Comparison of ENCODE assay signal across 7 mouse cellular contexts in genomic region chr11:121014896-121015300, GRCm38 (mm10). TPM values are rescaled to one million over a fixed set of nuclear protein-coding genes. Genes with fewer than 3 reads are reported as not detected.
DNase-seq lines count a peak whose midpoint lies in the region; ATAC-seq lines count a peak whose summit lies in the region.

No protein-coding gene starts in this region.

- H3K27ac ChIP-seq in intestine, embryonic 15.5 days, result no peak overlapping the region
- no peak overlapping the region for H3K27ac ChIP-seq in liver, embryonic 16.5 days (ENCODE audit: low read length)

- peak overlapping the region; percentile 26 for H3K4me3 ChIP-seq in intestine, embryonic 15.5 days (replicated peaks)
- no peak overlapping the region for H3K4me3 ChIP-seq in liver, embryonic 16.5 days (ENCODE audit: low read depth, low read length)

- H3K9me3 ChIP-seq in intestine, embryonic 15.5 days, result no peaks in the 10 kb centered on the region
- H3K9me3 ChIP-seq in liver, embryonic 16.5 days (replicated peaks; ENCODE audit: control insufficient read depth, low read length), result no peaks in the 10 kb centered on the region

- peak overlapping the region; percentile 56 for H3K4me2 ChIP-seq in intestine, embryonic 15.5 days (replicated peaks)
- peak overlapping the region; percentile 1; the same call in 1 of the 2 replicates for H3K4me2 ChIP-seq in liver, embryonic 16.5 days (ENCODE audit: low read depth, low read length)

- ATAC-seq in intestine, embryonic 15.5 days, result peak; percentile 50
- ATAC-seq in liver, embryonic 16.5 days (ENCODE audit: low read depth), result no peak
- ATAC-seq in megakaryocyte progenitor cell, adult 5-6 weeks (replicated peaks; ENCODE audit: poor library complexity), result no peak

- peak; percentile 27 for DNase-seq in NIH3T3 (ENCODE audit: low read depth)
- DNase-seq in cerebellum, adult 11-12 months, result peak; percentile 87
- peak; percentile 13 to 28 for DNase-seq in frontal cortex, postnatal 25 days (ENCODE audit: low spot score in 2 of 2)
- DNase-seq in retina, embryonic 14.5 days (ENCODE audit: low spot score), result peak; percentile 13

- WGBS in intestine, embryonic 15.5 days, result 35% methylated on average over 19 of the region's 19 CpGs
- WGBS in liver, embryonic 16.5 days (ENCODE audit: insufficient replicate concordance), result 59% methylated on average over 19 of the region's 19 CpGs

- H3K9ac ChIP-seq in intestine, embryonic 15.5 days, result peak overlapping the region; percentile 32; the same call in 1 of the 2 replicates
- no peak overlapping the region for H3K9ac ChIP-seq in liver, embryonic 16.5 days (ENCODE audit: low read depth, low read length)

- H3K27me3 ChIP-seq in intestine, embryonic 15.5 days (replicated peaks), result no peaks in the 10 kb centered on the region
- no peaks in the 10 kb centered on the region; the same call in 1 of the 2 replicates for H3K27me3 ChIP-seq in liver, embryonic 16.5 days (ENCODE audit: control insufficient read depth, insufficient read depth, low read depth, low read length)

- H3K36me3 ChIP-seq in intestine, embryonic 15.5 days, result no peaks in the 10 kb centered on the region
- H3K36me3 ChIP-seq in liver, embryonic 16.5 days (ENCODE audit: control insufficient read depth, insufficient read depth), result no peaks in the 10 kb centered on the region

- H3K4me1 ChIP-seq in intestine, embryonic 15.5 days (replicated peaks), result 0 out of 2 replicates have a peak, but pooled peaks cover 9% of the 10 kb centered on the region
- no peaks in the 10 kb centered on the region; the same call in 1 of the 2 replicates for H3K4me1 ChIP-seq in liver, embryonic 16.5 days (ENCODE audit: control insufficient read depth, low read depth, low read length)

RNA-seq across cellular contexts. Expression of gene Csnk1d, which starts 23.8 kb away (rescaled TPM):
- polyA plus RNA-seq in intestine, embryonic 15.5 days (2015; fragmentation: Nextera tagmentation; extraction: Ambion mirVana), result 106 TPM in 2 replicates
- 33.4 and 36.8 TPM in 2 replicates for polyA plus RNA-seq in liver, embryonic 16.5 days (2015; fragmentation: Nextera tagmentation; extraction: Ambion mirVana)
- 51.3 and 64.2 TPM in 2 replicates for total RNA-seq in megakaryocyte progenitor cell, adult 5-6 weeks (2015)
- 69.8 and 74.2 TPM in 2 replicates for total RNA-seq in megakaryocyte progenitor cell, adult 5-6 weeks (2017)

RNA-seq across cellular contexts. Expression of gene Cd7, which starts 24.3 kb away (rescaled TPM):
- polyA plus RNA-seq in intestine, embryonic 15.5 days (2015; fragmentation: Nextera tagmentation; extraction: Ambion mirVana), result 5.6 and 6.1 TPM in 2 replicates
- polyA plus RNA-seq in liver, embryonic 16.5 days (2015; fragmentation: Nextera tagmentation; extraction: Ambion mirVana), result 1.3 and 1.6 TPM in 2 replicates
- total RNA-seq in megakaryocyte progenitor cell, adult 5-6 weeks (2015), result 0.44 and 0.59 TPM in 2 replicates
- 0.29 TPM in 1 of 2 replicates, not detected in the other for total RNA-seq in megakaryocyte progenitor cell, adult 5-6 weeks (2017)

RNA-seq across cellular contexts. Expression of gene Sectm1b, which starts 48.5 kb away (rescaled TPM):
- 0.73 and 0.93 TPM in 2 replicates for polyA plus RNA-seq in intestine, embryonic 15.5 days (2015; fragmentation: Nextera tagmentation; extraction: Ambion mirVana)
- 0.05 and 0.22 TPM in 2 replicates for polyA plus RNA-seq in liver, embryonic 16.5 days (2015; fragmentation: Nextera tagmentation; extraction: Ambion mirVana)
- not detected in 2 replicates for total RNA-seq in megakaryocyte progenitor cell, adult 5-6 weeks (2015)
- total RNA-seq in megakaryocyte progenitor cell, adult 5-6 weeks (2017), result not detected in 2 replicates

Comparison
In these comparisons a context has a peak if more than half of its experiments do, and no peak if none do; other contexts are left out.
1. DNase-seq: peak in every context shown above with its lines; median percentile 87 in cerebellum, adult 11-12 months; 27 in NIH3T3; 20 in frontal cortex, postnatal 25 days; 13 in retina, embryonic 14.5 days.